Mouse (Mus musculus) G1E (cell line): ENCODE data around the gene Cnot10.

ENCODE experiments used
- CTCF ChIP-seq: IDR thresholded peaks from 2 replicates; pipeline ENCODE4 v1.5.1; 2012; ENCODE audit warnings: low read depth, low read length, inconsistent platforms, mixed read lengths
- GATA1 ChIP-seq: IDR thresholded peaks from 2 replicates; pipeline ENCODE4 v1.6.1; 2012; ENCODE audit warnings: borderline replicate concordance, low read length, inconsistent platforms, mixed read lengths
- GATA2 ChIP-seq: IDR thresholded peaks from 2 replicates; pipeline ENCODE4 v1.6.1; 2012; ENCODE audit warnings: low read depth, low read length, inconsistent platforms, borderline replicate concordance
- TAL1 ChIP-seq: conservative IDR thresholded peaks from 2 replicates; pipeline ENCODE4 v1.6.1; 2012; ENCODE audit warnings: low read depth, low read length, inconsistent platforms, mixed read lengths

- TF ChIP-seq CTCF (no peak), GATA2 (no peak), TAL1 (no peak), GATA1 (no peak)
Observed at GRCm38 (mm10) chr9:114610266-114610665, 29.7 kb downstream of the Cnot10 start.
